Mouse (Mus musculus): ENCODE results near the gene 5730409E04Rik. TPM values are rescaled to one million over a fixed set of nuclear protein-coding genes. Genes with fewer than 3 reads are reported as not detected.

5730409E04Rik gene
- 1.9 and 3.1 TPM in 2 replicates for polyA plus RNA-seq (2011; ENCODE audit: insufficient read depth, insufficient read length, low replicate concordance, missing spikeins)

DNA sequence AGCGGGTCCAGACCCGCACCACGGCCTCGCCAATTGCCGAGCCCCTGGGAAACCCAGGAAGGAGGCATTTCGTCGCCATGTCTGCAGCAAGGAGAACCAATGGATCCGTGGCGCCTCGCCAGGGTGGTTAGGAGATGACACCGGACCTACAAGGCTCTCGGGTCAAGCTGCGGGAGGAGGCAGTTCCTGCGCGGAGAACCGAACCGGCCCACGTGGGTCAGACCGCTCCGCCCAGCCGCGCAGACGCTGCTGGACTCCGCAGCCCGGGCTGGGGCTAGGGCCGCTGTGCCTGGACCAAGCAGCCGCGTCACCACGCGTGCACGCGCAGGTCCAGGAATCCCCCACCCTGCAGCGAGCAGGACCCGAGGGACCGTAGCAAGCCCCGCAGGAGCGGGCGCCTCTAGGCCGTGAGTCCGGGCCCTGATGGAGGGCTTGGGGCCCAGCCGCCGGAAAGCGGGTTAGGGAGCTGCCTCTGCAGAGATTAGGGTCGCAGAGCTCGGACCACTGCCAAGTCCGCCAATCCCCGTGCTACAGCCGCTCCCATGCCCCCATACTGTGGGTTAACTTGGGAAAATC is at the start of gene 5730409E04Rik:
Gene 5730409E04Rik, plus strand, starts transcription at position 213 of the 576 bp plus-strand sequence.
- Histone ChIP-seq H3K27ac (ENCODE audit: control insufficient read depth, insufficient read depth, low read depth, low read length, poor library complexity) (no peak within 1 kb of the TSS; the same call in 1 of the 2 replicates), H3K4me3 (replicated peaks; ENCODE audit: control insufficient read depth, low read depth, low read length) (peak within 1 kb of the TSS; percentile 72), H3K4me1 (ENCODE audit: control insufficient read depth, insufficient read depth, low read length) (no peaks in the 10 kb centered on the region)
- TF ChIP-seq POLR2A (IDR thresholded peaks at IDR 0.05; ENCODE audit: borderline replicate concordance, control insufficient read depth, low read depth, low read length) (no peak), CTCF (IDR thresholded peaks at IDR 0.05; ENCODE audit: control insufficient read depth, insufficient read depth, low read length) (no peak)
- 1% methylated on average over 48 of the region's 48 CpGs for WGBS

DNA sequence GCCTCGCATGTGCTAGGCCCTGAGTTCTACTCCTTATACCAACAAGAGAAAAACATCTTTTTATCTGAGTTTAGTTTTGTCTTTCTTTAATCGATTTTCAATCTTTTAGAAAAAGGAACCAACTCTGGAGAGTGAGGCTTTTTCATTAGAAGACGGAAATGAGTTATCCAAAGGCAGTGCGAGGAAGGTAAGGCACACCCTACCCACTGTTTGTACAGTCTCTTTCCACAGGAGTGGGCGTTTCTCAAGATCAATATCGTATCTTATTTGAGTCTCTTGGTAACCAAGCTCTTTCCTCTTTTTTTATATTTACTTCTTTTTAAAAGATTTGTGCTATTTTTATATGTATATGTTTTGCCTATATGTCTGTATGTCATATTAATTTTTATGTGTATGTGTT is 45.8 kb upstream of the 5730409E04Rik start:
- TF ChIP-seq POLR2A (IDR thresholded peaks at IDR 0.05; ENCODE audit: borderline replicate concordance, control insufficient read depth, low read depth, low read length): no peak
- no peak for TF ChIP-seq CTCF (IDR thresholded peaks at IDR 0.05; ENCODE audit: control insufficient read depth, insufficient read depth, low read length)
- WGBS: 82% methylated on average over 6 of the region's 6 CpGs
- H3K27ac ChIP-seq (ENCODE audit: control insufficient read depth, insufficient read depth, low read depth, low read length, poor library complexity): no peak overlapping the region
- no peak overlapping the region for H3K4me3 ChIP-seq (replicated peaks; ENCODE audit: control insufficient read depth, low read depth, low read length)
- no peaks in the 10 kb centered on the region; the same call in 1 of the 2 replicates for H3K4me1 ChIP-seq (ENCODE audit: control insufficient read depth, insufficient read depth, low read length)

DNA sequence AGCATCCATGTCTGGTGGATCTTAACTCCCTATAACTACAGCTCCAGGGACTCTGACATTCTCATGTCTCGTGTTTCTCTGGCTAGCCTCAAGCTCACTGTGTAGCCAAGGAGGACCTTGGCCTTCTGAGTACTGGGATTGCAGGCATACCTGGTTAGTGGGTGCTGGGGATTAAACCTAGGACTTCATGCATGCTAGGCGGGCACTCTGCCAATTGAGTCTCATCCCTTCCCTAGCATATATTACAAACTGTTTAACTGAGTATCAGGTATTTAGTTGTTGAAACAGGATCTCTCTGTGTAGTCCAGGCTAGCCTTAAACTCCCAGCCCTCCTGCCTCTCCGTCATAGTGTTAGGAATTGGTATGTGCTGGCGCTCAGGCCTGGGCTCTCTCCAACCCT is 42.4 kb upstream of the 5730409E04Rik start:
- no peak overlapping the region for H3K27ac ChIP-seq (ENCODE audit: control insufficient read depth, insufficient read depth, low read depth, low read length, poor library complexity)
- no peaks in the 10 kb centered on the region for H3K4me1 ChIP-seq (ENCODE audit: control insufficient read depth, insufficient read depth, low read length)
- TF ChIP-seq POLR2A (IDR thresholded peaks at IDR 0.05; ENCODE audit: borderline replicate concordance, control insufficient read depth, low read depth, low read length): no peak
- no peak for TF ChIP-seq CTCF (IDR thresholded peaks at IDR 0.05; ENCODE audit: control insufficient read depth, insufficient read depth, low read length)
- WGBS: 89% methylated on average over 4 of the region's 4 CpGs
- no peak overlapping the region for H3K4me3 ChIP-seq (replicated peaks; ENCODE audit: control insufficient read depth, low read depth, low read length)

DNA sequence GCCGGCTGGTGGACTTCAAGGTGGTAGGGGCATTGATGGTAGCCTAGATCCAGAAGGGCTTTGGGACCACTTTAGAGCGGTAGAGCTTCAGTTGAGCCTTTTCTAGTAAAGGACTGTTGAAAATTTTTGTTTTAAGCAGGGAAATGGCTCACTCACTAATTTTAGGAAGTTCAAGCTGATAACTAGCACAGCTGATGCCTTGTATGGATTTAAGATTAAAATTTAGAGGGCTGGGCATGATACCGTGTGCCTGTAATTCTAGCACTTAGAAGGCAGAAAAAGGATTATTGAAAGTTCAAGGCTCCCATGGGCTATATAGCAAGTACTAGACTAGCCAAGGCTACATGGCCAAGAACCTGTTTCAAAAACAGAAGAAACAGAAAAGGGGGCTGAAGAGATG is 39.8 kb upstream of the 5730409E04Rik start:
- Histone ChIP-seq H3K4me1 (ENCODE audit: control insufficient read depth, insufficient read depth, low read length) (no peaks in the 10 kb centered on the region), H3K4me3 (replicated peaks; ENCODE audit: control insufficient read depth, low read depth, low read length) (no peak overlapping the region), H3K27ac (ENCODE audit: control insufficient read depth, insufficient read depth, low read depth, low read length, poor library complexity) (no peak overlapping the region)
- WGBS: 92% methylated on average over 3 of the region's 3 CpGs
- TF ChIP-seq CTCF (IDR thresholded peaks at IDR 0.05; ENCODE audit: control insufficient read depth, insufficient read depth, low read length) (no peak), POLR2A (IDR thresholded peaks at IDR 0.05; ENCODE audit: borderline replicate concordance, control insufficient read depth, low read depth, low read length) (no peak)

GRCm38 (mm10) chr4:126576281-126576680 is 33.3 kb upstream of the 5730409E04Rik start:
- no peak for TF ChIP-seq CTCF (IDR thresholded peaks at IDR 0.05; ENCODE audit: control insufficient read depth, insufficient read depth, low read length)
- WGBS: 97% methylated on average over 5 of the region's 5 CpGs

GRCm38 (mm10) chr4:126577920-126578319 is 31.7 kb upstream of the 5730409E04Rik start:
- TF ChIP-seq POLR2A (IDR thresholded peaks at IDR 0.05; ENCODE audit: borderline replicate concordance, control insufficient read depth, low read depth, low read length): no peak
- TF ChIP-seq CTCF (IDR thresholded peaks at IDR 0.05; ENCODE audit: control insufficient read depth, insufficient read depth, low read length): no peak

More at GRCm38 (mm10) chr4:126576281-126576680, 33.3 kb upstream of the 5730409E04Rik start:
- Histone ChIP-seq H3K27ac (ENCODE audit: control insufficient read depth, insufficient read depth, low read depth, low read length, poor library complexity) (no peak overlapping the region), H3K4me3 (replicated peaks; ENCODE audit: control insufficient read depth, low read depth, low read length) (no peak overlapping the region), H3K4me1 (ENCODE audit: control insufficient read depth, insufficient read depth, low read length) (no peaks in the 10 kb centered on the region)

GRCm38 (mm10) chr4:126579077-126579476 is 30.5 kb upstream of the 5730409E04Rik start:
- Histone ChIP-seq H3K4me1 (ENCODE audit: control insufficient read depth, insufficient read depth, low read length) (no peaks in the 10 kb centered on the region), H3K27ac (ENCODE audit: control insufficient read depth, insufficient read depth, low read depth, low read length, poor library complexity) (no peak overlapping the region), H3K4me3 (replicated peaks; ENCODE audit: control insufficient read depth, low read depth, low read length) (no peak overlapping the region)
- 70% methylated on average over 2 of the region's 2 CpGs for WGBS
- no peak for TF ChIP-seq POLR2A (IDR thresholded peaks at IDR 0.05; ENCODE audit: borderline replicate concordance, control insufficient read depth, low read depth, low read length)
- TF ChIP-seq CTCF (IDR thresholded peaks at IDR 0.05; ENCODE audit: control insufficient read depth, insufficient read depth, low read length): no peak

More at GRCm38 (mm10) chr4:126577920-126578319, 31.7 kb upstream of the 5730409E04Rik start:
- 28% methylated on average over 3 of the region's 3 CpGs for WGBS
- Histone ChIP-seq H3K4me1 (ENCODE audit: control insufficient read depth, insufficient read depth, low read length) (no peaks in the 10 kb centered on the region), H3K4me3 (replicated peaks; ENCODE audit: control insufficient read depth, low read depth, low read length) (no peak overlapping the region), H3K27ac (ENCODE audit: control insufficient read depth, insufficient read depth, low read depth, low read length, poor library complexity) (no peak overlapping the region)

GRCm38 (mm10) chr4:126585739-126586138 is 23.9 kb upstream of the 5730409E04Rik start:
- no peaks in the 10 kb centered on the region for H3K4me1 ChIP-seq (ENCODE audit: control insufficient read depth, insufficient read depth, low read length)
- no peak overlapping the region for H3K27ac ChIP-seq (ENCODE audit: control insufficient read depth, insufficient read depth, low read depth, low read length, poor library complexity)
- TF ChIP-seq POLR2A (IDR thresholded peaks at IDR 0.05; ENCODE audit: borderline replicate concordance, control insufficient read depth, low read depth, low read length): no peak
- TF ChIP-seq CTCF (IDR thresholded peaks at IDR 0.05; ENCODE audit: control insufficient read depth, insufficient read depth, low read length): no peak
- 96% methylated on average over 13 of the region's 13 CpGs for WGBS
- H3K4me3 ChIP-seq (replicated peaks; ENCODE audit: control insufficient read depth, low read depth, low read length): no peak overlapping the region
